Mouse (Mus musculus) B cell, adult 62 days (primary cell): ENCODE data around the gene Filip1. TPM values are rescaled to one million over a fixed set of nuclear protein-coding genes. Genes with fewer than 3 reads are reported as not detected.

Experiments used
- total RNA-seq: library from RNA; stranded (reverse); gene quantifications from 4 replicates; pipeline ENCODE4 v1.2.4, GENCODE M21; 2023

Filip1 gene
- total RNA-seq = not detected in 4 replicates

GRCm38 (mm10) chr9:80012751-80013150 lies at the start of gene Filip1:
Gene Filip1, minus strand, starts transcription at chr9:80012851.

GRCm38 (mm10) chr9:79792841-79793835 lies 219.5 kb downstream of the Filip1 start, which contains the start of gene Tmem30a:
Gene Tmem30a, minus strand, starts transcription at chr9:79793507.

Other genes starting within 250 kb of the Filip1 start
- gene Tmem30a, start 219.3 kb downstream of the Filip1 start, total RNA-seq = 74.4 to 81.3 TPM (median 77.9 TPM) in 4 replicates
- 162 to 198 TPM (median 178 TPM) in 4 replicates for gene Senp6, start 54.1 kb upstream of the Filip1 start, total RNA-seq
- 4.4 to 6.0 TPM (median 5.3 TPM) in 4 replicates for gene Myo6, start 152.2 kb upstream of the Filip1 start, total RNA-seq